Mouse (Mus musculus) macrophage (primary cell): ENCODE results near the gene Lrrc4c. TPM values are rescaled to one million over a fixed set of nuclear protein-coding genes. Genes with fewer than 3 reads are reported as not detected.

ENCODE experiments used
- H3K27ac ChIP-seq: fragments of 350-480 bp; formaldehyde crosslinking; 2 replicates; pipeline ENCODE4 v1.9.0; 2021
- H3K36me3 ChIP-seq: fragments of 350-480 bp; formaldehyde crosslinking; 2 replicates; pipeline ENCODE4 v1.9.0; 2021; ENCODE audit errors: inconsistent target
- H3K4me3 ChIP-seq: fragments of 350-480 bp; formaldehyde crosslinking; 2 replicates; pipeline ENCODE4 v1.9.0; 2021; ENCODE audit errors: inconsistent target
- H3K79me2 ChIP-seq: fragments of 350-480 bp; formaldehyde crosslinking; 2 replicates; pipeline ENCODE4 v1.9.0; 2021; ENCODE audit errors: inconsistent target
- WGBS: methylation state at CpG from one replicate; pipeline ENCODE4 v1.1.7; 2026; ENCODE audit warnings: inconsistent platforms; ENCODE audit not compliant: missing documents; 5-methylcytosine and 5-hydroxymethylcytosine counted together
- polyA plus RNA-seq: library from polyadenylated mRNA; stranded (reverse); fragments of 250-400 nt; gene quantifications from 3 replicates; pipeline ENCODE4 v1.2.4, GENCODE M21; 2018; ENCODE audit warnings: inconsistent platforms
- total RNA-seq, 78 experiments: library from RNA; depleted of rRNA; stranded (reverse); fragments of 250-400 nt; gene quantifications; 1 replicate in 9 of 78; 2 replicates in 24 of 78; 3 replicates in 43 of 78; 4 replicates in 2 of 78; pipeline ENCODE4 v1.2.4; 2018; ENCODE audit warnings: inconsistent platforms in 56 of 78

Gene Lrrc4c
- total RNA-seq (2018; cell fraction: chromatin; rRNA removed) = not detected
- not detected for total RNA-seq (2018; cell fraction: cytosol; rRNA removed)
- total RNA-seq (2018; cell fraction: nucleus; rRNA removed) = not detected
- not detected in 3 replicates for polyA plus RNA-seq

DNA sequence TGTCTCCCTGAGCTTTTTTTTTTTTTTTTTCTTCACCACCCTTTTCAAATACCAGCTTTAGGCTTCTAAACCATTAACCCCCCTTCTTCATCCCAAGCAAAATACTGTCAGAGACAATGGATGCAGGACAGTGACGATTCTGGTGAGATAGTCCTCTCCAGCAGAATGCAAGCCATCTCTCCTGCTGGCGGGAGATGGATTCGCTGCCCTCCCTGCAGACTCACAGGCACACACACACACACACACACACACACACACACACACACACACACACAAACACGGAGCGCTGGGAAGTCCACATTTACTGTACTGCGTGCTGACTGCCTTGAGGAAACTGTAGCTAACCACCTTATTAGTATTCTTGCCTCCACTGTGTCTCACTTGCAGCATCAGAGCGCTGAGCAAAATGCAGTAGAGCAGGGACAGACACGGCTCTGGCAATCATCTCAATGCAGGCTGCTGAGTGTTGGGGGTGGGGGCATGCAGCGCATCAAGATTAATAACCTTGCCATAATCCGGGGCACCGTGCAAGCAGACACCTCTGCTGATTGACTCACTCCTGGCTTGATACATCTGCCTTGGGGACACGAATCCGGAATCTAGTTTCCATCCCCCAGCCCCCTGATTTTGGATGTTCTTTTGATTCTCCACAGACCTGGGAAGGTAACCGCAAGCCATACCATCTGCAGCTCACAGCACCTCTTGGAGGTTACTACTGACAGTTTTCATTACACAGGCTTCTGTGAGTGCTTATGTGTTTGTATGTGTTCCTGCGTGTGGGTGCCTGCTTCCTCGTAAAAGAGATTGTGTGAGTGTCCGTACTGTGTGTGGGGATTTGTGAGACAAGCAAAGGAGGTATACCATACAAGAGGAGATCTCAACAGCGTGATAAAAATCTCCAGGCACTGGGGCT, at the start of gene Lrrc4c:
Gene Lrrc4c (plus strand): TSS at position 783 of the 913 bp plus-strand sequence.
- H3K79me2 ChIP-seq = no peaks in the 10 kb centered on the region
- no peak within 1 kb of the TSS for H3K4me3 ChIP-seq
- WGBS = 18% methylated on average over 15 of the region's 18 CpGs
- H3K27ac ChIP-seq = no peak within 1 kb of the TSS
- H3K36me3 ChIP-seq = no peaks in the 10 kb centered on the region

- 57% methylated on average over 1 of the region's 1 CpGs for WGBS
- Histone ChIP-seq H3K36me3 (no peaks in the 10 kb centered on the region), H3K4me3 (no peak overlapping the region), H3K27ac (no peak overlapping the region), H3K79me2 (no peaks in the 10 kb centered on the region)
Measured at GRCm38 (mm10) chr2:96275061-96275460, 42.9 kb upstream of the Lrrc4c start.

- Histone ChIP-seq H3K36me3 (no peaks in the 10 kb centered on the region), H3K79me2 (no peaks in the 10 kb centered on the region), H3K4me3 (no peak overlapping the region), H3K27ac (no peak overlapping the region)
- 87% methylated on average over 5 of the region's 5 CpGs for WGBS
Measured at GRCm38 (mm10) chr2:96282926-96283325, 35.0 kb upstream of the Lrrc4c start.

GRCm38 (mm10) chr2:96287512-96287911, 30.5 kb upstream of the Lrrc4c start:
- WGBS = 78% methylated on average over 4 of the region's 4 CpGs
- no peaks in the 10 kb centered on the region for H3K36me3 ChIP-seq
- no peaks in the 10 kb centered on the region for H3K79me2 ChIP-seq
- no peak overlapping the region for H3K4me3 ChIP-seq
- no peak overlapping the region for H3K27ac ChIP-seq

GRCm38 (mm10) chr2:96290541-96290940, 27.4 kb upstream of the Lrrc4c start:
- H3K36me3 ChIP-seq = no peaks in the 10 kb centered on the region

DNA sequence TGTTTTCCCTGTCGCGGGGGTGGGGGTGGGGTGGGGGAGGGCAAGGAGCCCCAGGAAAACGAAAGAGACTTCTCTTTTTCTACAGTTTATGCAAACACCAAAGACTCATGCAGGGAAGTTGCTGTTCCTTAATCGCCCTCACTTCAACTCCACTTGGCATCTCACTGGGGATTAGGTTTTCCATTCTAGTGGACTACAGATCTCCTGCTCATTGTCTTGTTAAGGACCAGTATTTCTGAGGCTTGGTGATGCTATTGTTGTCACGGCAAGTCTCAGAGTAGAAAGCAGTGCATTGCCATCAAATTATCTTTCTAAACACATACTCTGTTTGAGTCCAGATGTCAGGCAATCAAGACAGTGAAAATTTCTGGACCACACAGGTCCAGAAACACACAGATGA, 2.9 kb upstream of the Lrrc4c start:
- no peaks in the 10 kb centered on the region for H3K36me3 ChIP-seq
- H3K27ac ChIP-seq = no peak overlapping the region
- H3K4me3 ChIP-seq = no peak overlapping the region
- WGBS = 12% methylated on average over 5 of the region's 5 CpGs
- H3K79me2 ChIP-seq = no peaks in the 10 kb centered on the region

More at GRCm38 (mm10) chr2:96290541-96290940, 27.4 kb upstream of the Lrrc4c start:
- no peak overlapping the region for H3K4me3 ChIP-seq
- 80% methylated on average over 1 of the region's 1 CpGs for WGBS
- no peak overlapping the region for H3K27ac ChIP-seq
- no peaks in the 10 kb centered on the region for H3K79me2 ChIP-seq

GRCm38 (mm10) chr2:96316531-96316930, 1.4 kb upstream of the Lrrc4c start:
- no peak overlapping the region for H3K4me3 ChIP-seq
- H3K27ac ChIP-seq = no peak overlapping the region
- no peaks in the 10 kb centered on the region for H3K36me3 ChIP-seq
- 40% methylated on average over 1 of the region's 1 CpGs for WGBS
- H3K79me2 ChIP-seq = no peaks in the 10 kb centered on the region

- Histone ChIP-seq H3K36me3 (no peaks in the 10 kb centered on the region), H3K79me2 (no peaks in the 10 kb centered on the region), H3K4me3 (no peak overlapping the region), H3K27ac (no peak overlapping the region)
- 25% methylated on average over 7 of the region's 7 CpGs for WGBS
Measured at GRCm38 (mm10) chr2:96318556-96318955, 587 bp downstream of the Lrrc4c start.

DNA sequence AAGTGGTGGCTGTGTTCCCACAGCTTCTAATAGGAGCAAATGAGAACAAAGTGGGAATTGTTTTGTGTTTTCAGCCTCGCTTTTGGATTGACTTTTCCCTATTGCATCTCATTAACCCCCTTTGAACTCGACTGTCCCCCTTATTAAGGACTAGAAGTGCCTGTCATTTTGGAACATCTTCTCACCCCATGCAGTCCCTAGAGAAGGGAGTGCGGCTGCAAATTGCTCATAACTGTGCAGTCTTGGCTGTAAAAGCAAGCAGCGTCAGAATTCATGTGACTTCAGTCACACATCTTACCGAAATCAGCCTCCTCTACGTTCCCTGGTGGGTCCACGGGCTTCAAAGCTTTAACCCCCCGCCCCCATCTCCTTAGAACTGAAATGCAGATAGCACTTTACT, 1.2 kb downstream of the Lrrc4c start:
- Histone ChIP-seq H3K79me2 (no peaks in the 10 kb centered on the region), H3K27ac (no peak overlapping the region), H3K4me3 (no peak overlapping the region), H3K36me3 (no peaks in the 10 kb centered on the region)
- 29% methylated on average over 8 of the region's 8 CpGs for WGBS

GRCm38 (mm10) chr2:96319649-96320048, 1.7 kb downstream of the Lrrc4c start:
- H3K79me2 ChIP-seq = no peaks in the 10 kb centered on the region

GRCm38 (mm10) chr2:96334652-96335051, 16.7 kb downstream of the Lrrc4c start:
- H3K4me3 ChIP-seq = no peak overlapping the region
- no peaks in the 10 kb centered on the region for H3K36me3 ChIP-seq
- WGBS = 11% methylated on average over 3 of the region's 3 CpGs
- H3K27ac ChIP-seq = no peak overlapping the region
- no peaks in the 10 kb centered on the region for H3K79me2 ChIP-seq

More at GRCm38 (mm10) chr2:96319649-96320048, 1.7 kb downstream of the Lrrc4c start:
- H3K4me3 ChIP-seq = no peak overlapping the region
- no peak overlapping the region for H3K27ac ChIP-seq
- no peaks in the 10 kb centered on the region for H3K36me3 ChIP-seq
- 63% methylated on average over 6 of the region's 6 CpGs for WGBS

DNA sequence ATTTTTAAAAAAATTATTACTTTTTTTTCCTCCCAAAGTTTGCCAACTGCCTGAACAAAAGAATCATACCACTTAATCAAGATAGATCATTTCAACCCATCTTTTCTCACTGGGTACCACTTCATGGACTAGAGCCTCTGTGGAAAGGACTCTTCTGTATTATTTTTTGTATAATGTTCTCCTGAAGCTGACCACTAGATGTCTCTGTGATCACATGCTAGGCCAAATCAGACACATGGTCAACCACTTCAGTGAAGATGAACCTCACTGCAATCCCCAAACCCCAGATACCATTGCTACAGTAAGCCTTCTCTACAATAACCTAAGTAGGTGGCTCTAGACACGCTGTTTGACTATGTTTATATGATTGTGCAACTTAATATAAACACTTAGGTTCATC, 19.4 kb downstream of the Lrrc4c start:
- Histone ChIP-seq H3K36me3 (no peaks in the 10 kb centered on the region), H3K4me3 (no peak overlapping the region), H3K27ac (no peak overlapping the region), H3K79me2 (no peaks in the 10 kb centered on the region)
- 38% methylated on average over 1 of the region's 1 CpGs for WGBS

DNA sequence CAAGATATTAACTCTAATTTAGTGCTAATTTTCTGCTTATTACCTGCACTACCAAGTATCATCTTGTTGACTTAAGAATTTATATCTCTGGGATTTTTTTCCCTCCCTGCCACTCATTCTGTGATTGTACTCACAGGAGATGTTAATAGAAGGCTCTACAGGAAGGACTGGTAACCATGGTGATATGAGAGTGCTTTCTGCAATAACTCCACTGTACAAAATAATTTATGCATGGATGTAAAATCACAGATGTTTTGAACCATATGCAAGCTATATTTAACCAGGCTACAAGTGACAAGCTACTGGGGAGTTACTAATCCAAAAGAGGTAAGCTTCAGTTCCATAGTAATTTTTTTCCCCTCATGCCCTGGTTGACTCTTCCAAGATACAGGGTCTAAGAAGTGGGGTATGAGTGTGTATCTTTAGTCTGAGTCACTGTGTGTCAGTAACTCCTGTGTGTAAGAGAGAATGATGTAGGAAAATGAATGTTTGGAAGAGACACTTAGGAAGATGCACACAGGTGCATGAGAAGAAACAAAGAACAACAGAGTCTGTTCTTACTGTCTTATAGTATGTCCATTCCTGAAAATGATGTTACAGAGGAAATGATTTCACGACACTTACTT, 83.3 kb downstream of the Lrrc4c start:
- H3K27ac ChIP-seq = no peak overlapping the region
- no peak overlapping the region for H3K4me3 ChIP-seq
- H3K36me3 ChIP-seq = no peaks in the 10 kb centered on the region
- no peaks in the 10 kb centered on the region for H3K79me2 ChIP-seq
- 92% methylated on average over 1 of the region's 1 CpGs for WGBS

GRCm38 (mm10) chr2:96402514-96402913, 84.5 kb downstream of the Lrrc4c start:
- Histone ChIP-seq H3K79me2 (no peaks in the 10 kb centered on the region), H3K36me3 (no peaks in the 10 kb centered on the region), H3K4me3 (no peak overlapping the region), H3K27ac (no peak overlapping the region)
- WGBS = 71% methylated on average over 2 of the region's 2 CpGs

- H3K4me3 ChIP-seq = no peak overlapping the region
- WGBS = 80% methylated on average over 7 of the region's 8 CpGs
- no peaks in the 10 kb centered on the region for H3K36me3 ChIP-seq
- no peaks in the 10 kb centered on the region for H3K79me2 ChIP-seq
- no peak overlapping the region for H3K27ac ChIP-seq
Measured at GRCm38 (mm10) chr2:96406856-96407255, 88.9 kb downstream of the Lrrc4c start.
